Mouse (Mus musculus) hematopoietic stem cell, adult 5-6 weeks (primary cell): Measurements from ENCODE around the gene Ypel2. TPM values are rescaled to one million over a fixed set of nuclear protein-coding genes. Genes with fewer than 3 reads are reported as not detected.
A peak's percentile ranks its signal among the peaks of the same experiment; 100 is the strongest.

Source experiments
- ATAC-seq, 2 experiments: fragments of 125-278 bp in 1 of 2; replicated peaks in 1 of 2; 2 replicates each; pipeline ENCODE4 v1.8.0; 2016 to 2017; ENCODE audit warnings: inconsistent platforms in 2 of 2, mild to moderate bottlenecking in 2 of 2, moderate number of reproducible peaks in 2 of 2, low read depth in 1 of 2, moderate TSS enrichment in 1 of 2; ENCODE audit not compliant: low FRiP score in 2 of 2, poor library complexity in 2 of 2, severe bottlenecking in 2 of 2, insufficient read depth in 1 of 2, low TSS enrichment in 1 of 2
- total RNA-seq: library from RNA; stranded (forward); fragments of 172-1452, 232-1000 nt; gene quantifications from 2 replicates; pipeline ENCODE4 v1.2.3, GENCODE M21; 2017

Gene Ypel2
- total RNA-seq, 1 experiment from 2014 or later, result 5.5 TPM

DNA sequence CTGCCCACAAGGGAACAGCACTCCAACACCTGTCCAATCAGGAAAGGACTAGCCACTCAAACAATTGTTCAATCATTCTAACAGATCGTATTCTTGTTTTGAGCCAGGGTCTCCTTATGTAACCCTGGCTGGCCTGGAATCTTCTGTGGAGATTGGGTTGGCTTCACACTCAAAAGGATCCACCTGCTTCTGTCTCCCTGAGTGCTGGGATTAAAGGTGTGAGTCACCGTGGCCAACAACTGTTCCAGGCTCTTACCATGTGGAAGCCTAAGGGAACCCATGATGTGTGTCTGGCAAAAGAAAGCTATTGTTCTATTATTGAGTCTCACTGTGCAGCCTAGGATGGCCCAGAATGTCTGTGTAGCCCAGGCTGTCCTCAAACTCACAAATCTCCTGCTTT is 71.5 kb downstream of the Ypel2 start:
- no peak for ATAC-seq

- no peak for ATAC-seq
These were observed 72.2 kb downstream of the Ypel2 start for GRCm38 (mm10) chr11:86921335-86921734.

DNA sequence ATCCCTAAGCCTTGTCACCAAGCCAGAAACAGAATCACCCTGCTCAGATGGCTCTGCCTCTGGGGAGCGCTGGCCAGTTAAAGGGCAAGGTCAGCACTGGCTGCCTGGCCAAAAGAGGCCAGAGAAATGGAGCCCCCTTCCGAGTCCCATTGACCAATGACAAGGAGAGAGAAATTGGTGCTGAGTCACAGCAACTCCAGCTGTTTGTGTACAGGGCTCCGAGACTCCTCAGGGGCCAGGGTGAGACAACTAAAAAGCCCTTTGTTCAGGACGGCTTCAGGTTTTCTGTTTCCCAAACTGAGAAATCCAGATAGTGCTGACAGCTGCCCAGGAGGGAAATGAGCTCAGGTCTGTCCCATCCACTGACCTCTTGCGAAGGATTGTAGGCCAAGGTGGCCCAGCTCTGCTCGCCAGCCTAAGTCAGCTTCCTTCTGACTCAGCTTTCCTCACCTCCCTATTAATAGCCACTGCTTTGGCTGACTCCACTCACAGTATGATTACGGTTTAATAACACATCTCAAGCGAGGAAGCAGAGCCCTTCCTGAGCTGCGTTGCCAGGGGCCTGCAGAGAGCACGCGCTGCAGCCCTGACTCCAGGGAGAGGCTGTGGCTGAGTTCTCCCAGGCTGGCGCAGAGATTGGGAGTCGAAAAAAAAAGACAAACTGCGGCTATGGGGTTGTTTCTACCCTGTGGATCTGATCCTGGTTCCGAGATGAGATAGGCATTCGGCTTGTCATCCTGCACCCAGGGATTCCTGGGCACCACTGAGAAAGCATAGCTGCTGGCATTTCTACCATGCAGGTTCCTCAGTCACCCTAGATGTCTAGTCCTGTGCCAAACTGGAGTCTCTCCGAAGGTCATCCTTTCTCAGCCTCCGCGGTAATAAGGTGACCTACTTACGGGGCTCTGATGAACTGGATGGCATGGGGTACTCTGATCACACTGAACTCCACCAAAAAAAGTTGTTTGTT is 73.1 kb downstream of the Ypel2 start:
- peak; percentile 52 to 62; a peak in 3 of 4 replicates for ATAC-seq

DNA sequence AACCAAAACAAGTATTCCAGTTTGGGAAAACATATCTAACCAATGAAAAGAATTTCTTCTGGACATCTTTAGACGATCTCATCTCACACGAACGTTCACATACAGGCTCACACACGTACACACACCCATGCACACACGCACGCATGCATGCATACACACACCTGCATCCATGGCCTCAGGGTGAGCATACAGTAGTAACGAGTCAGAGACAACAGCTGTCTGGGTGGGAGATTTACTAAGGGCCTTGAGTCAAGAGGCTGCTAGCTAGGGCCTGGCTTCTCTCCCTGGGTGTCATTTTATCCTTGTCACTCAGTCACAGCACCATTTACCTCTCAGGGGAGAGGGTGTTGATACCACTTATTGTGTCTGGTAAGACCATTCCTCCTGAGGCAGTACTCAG is 74.0 kb downstream of the Ypel2 start:
- no peak for ATAC-seq

DNA sequence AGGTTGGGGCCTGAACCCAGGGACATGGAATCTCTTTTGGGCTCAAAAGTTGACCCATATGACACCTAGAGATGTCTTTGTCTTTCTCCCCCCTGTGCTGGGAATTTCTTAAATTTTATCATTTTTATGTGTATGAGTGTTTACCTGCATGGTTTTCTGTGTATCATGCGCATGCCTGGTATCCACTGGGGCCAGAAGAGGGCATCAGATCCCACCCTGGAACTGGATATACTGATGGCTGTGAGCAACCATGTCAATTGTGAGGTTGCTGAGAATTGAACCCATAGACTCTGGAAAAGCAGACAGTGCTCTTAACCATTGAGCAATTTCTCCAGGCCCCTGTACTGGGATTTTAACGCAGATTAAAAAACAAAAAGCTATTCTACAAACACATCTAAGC is 76.0 kb downstream of the Ypel2 start:
- no peak for ATAC-seq

GRCm38 (mm10) chr11:86916596-86917249 is 76.8 kb downstream of the Ypel2 start:
- no peak for ATAC-seq

GRCm38 (mm10) chr11:86914329-86914728 is 79.2 kb downstream of the Ypel2 start:
- no peak for ATAC-seq

DNA sequence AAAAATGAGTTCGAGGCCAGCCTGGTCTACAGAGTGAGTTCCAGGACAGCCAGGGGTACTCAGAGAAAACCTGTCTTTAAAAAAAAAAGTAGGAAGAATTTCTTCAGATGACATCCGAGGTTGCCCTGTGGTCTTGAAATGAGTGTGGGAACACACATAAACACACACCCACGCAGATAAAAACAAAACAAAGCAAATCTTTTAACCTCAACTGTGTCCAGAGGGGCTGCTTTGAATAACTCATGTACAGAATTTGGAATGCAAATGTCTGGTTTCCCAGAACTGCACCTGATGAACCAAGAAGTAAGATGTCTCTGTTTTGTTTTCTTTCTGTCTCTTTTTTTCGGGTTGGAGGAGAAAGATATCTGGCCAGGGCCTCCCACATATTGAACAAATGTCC is 83.3 kb downstream of the Ypel2 start:
- ATAC-seq, result no peak

DNA sequence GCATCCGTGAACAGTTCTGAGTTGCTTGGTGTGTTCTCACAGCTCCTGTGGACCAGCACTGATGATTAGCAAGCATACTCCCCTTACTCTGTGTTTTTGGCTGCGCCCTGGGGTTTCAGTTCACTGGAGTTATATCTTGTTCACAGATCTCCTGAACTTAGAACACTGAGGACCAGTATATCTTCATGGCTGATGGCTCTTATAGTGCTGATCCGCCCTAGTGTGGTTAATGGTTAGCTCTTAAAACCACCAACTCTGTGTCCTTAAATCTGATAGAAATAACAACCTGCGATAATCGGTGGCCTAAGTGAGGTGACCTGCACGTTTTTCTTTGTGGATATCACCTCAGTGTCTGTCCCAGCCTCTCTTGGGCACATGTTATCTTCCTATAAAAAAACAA is 84.5 kb downstream of the Ypel2 start:
- no peak for ATAC-seq

DNA sequence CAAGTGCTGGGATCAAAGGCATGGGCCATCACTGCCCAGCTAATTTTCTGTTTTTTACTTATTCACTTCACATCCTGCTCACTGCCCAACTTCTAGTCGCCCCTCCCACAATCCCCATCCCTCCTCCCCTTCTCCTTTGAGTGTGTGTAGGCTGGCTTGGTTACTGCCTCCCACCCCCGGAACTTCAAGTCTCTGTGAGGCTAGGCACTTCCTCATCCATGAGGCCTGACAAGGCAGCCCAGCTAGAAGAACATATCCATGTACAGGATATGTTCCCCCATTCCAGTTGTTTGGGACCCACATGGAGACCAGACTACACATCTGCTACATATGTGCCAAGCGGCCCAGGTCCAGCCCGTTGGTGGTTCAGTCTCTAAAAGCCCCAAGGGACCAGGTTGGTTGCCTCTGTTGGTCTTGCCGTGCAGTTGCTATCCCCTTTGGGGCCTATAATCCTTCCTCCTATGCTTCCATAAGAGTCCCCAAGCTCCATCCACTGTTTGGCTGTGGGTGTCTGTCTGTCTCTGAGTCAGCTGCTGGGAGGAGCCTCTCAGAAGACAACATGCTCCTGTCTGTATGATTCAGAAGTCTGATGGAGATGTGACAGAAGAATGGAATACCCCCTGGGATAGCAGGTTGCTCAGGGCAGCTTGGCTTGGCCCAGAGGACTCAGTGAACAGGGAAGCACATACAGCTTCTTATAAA is 85.5 kb downstream of the Ypel2 start:
- peak; percentile 37 to 66; a peak in 2 of 4 replicates for ATAC-seq

DNA sequence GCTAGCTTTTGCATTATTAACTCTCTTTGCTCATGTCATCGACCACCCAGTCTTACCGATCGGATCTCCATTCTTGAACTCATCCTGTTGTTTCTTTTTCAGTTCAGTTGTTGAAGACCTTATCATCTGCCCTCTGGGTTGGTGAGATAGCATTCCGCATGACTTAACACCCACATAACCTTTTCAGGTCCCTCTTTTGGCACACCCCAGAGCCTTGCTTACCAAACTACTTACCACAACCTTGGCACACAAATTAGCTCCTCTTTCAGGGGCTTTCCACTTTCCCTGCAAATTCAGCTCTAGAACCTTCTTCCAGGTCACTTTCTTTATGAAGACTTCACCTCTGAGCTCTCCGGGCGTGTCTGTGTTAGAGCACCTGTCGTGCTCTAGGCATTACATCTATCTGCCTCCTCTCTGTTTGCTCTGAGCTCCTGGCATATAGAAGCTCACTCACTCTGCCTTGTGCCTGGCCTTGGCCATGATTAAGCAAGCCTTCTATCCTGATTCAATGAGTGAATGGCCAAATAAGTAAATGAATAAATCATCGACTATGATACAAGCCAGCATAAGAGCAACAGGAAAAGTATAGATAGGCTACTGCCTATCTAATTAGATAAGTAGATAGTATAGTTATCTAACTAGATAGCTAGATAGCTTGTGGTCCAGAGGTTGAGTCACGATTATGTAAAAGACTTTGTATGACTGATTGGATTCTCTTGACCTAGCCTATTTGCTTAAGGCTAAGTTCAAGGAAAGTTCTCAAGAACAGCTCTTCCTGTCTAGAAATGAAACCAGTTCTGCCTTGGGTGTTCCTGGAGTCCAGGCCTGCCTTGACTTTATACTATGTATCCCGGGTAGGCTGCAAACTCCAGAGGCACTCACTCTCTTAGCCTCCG is 86.5 kb downstream of the Ypel2 start:
- no peak for ATAC-seq

DNA sequence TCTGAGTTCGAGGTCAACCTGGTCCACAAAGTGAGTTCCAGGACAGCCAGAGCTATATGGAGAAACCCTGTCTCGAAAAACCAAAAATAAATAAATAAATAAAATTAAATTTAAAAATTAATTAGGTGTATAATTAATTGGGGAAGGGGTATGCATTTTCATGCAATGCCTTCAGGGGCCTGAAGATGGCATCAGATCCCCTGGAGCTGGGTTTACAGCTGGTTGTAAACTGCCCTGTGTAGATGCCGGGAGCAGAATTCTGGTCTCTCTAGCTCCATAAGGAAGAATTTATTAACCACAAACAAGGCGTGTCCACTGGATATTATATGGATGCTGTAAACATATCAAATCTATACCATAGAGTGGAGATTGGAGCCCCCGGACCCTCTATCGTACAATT is 87.2 kb downstream of the Ypel2 start:
- no peak for ATAC-seq

DNA sequence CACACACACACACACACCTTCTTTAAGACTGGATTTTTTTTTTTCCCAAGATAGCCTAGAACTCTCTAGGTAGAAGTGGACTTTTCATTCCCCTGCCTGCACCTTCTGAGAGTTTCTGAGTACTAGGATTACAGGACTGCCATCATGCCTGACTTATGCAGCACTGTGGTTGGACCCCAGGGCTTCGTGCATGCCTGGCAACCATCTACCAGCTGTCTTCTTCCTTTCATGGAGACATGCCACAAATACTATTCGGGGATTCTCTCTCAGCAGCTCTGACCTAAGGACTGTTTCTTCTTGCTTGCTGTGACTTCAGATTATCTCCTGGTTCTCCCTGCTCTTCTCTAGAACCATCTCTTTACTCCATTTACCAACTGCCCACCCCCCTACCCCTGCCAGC is 88.2 kb downstream of the Ypel2 start:
- ATAC-seq, result no peak

- ATAC-seq, result no peak
These were observed 88.8 kb downstream of the Ypel2 start for GRCm38 (mm10) chr11:86904706-86905105.

GRCm38 (mm10) chr11:86898367-86898766 is 95.1 kb downstream of the Ypel2 start:
- ATAC-seq, result no peak

DNA sequence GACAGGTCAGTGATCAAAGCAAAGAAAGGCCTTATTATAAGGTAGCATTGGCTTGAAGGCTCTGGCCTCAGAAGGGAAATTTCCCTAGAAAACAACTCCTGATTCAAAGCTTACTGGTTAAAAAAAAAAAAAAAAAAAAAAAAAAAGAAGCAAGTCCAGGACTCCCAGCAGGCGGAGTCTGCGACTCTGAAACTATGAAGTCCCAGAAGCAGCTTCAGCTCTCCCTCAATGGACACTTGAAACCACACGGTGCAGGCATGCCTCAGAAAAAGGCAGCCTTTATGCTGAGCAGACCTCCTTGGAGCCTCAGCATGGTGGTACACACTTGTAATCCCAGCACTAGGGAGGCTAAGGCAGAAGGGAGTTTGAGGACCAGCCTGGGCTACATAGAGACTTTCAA is 97.9 kb downstream of the Ypel2 start:
- ATAC-seq, result no peak

GRCm38 (mm10) chr11:86895156-86895555 is 98.4 kb downstream of the Ypel2 start:
- no peak for ATAC-seq
